Mouse (Mus musculus) liver, postnatal 0 days (tissue): ENCODE results near the gene Thnsl1.
"Not testable (repeated sequence)": the region's sequence is repeated elsewhere in the genome, so short reads cannot be mapped to it uniquely, and the experiment has no call there.

Experiments used
- CTCF ChIP-seq: sonication (generic); IDR thresholded peaks from 2 replicates; pipeline ENCODE4 v1.5.1; 2016; ENCODE audit warnings: antibody characterized with exemption, low read depth
- EP300 ChIP-seq: IDR thresholded peaks from 2 replicates; pipeline ENCODE4 v1.6.1; 2016; ENCODE audit warnings: antibody characterized with exemption, low read depth, mild to moderate bottlenecking

DNA sequence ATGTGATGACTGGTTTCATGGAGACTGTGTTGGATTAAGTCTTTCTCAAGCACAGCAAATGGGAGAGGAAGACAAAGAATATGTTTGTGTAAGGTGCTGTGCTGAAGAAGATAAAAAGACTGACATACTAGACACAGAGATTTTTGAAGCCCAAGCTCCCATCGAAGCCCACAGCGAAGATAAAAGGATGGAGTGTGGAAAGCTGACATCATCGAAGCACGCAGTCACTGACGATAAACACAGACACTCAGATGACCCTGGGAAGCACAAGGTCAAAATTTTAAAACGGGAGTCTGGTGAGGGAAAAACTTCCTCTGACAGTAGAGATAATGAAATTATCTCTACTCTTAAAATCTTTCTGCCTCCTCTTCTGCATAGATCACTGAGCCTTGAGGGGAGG, 38.6 kb downstream of the Thnsl1 start:
- not testable (repeated sequence) for TF ChIP-seq CTCF, EP300
